Mouse (Mus musculus) forebrain, embryonic 12.5 days (tissue): Measurements from ENCODE around the gene Spred1. TPM values are rescaled to one million over a fixed set of nuclear protein-coding genes. Genes with fewer than 3 reads are reported as not detected.
A peak's percentile ranks its signal among the peaks of the same experiment; 100 is the strongest.

Experiments used
- ATAC-seq: fragments of 200-750 bp; cut with Nextera tagmentation; 2 replicates; pipeline ENCODE4 v1.8.0; 2017; ENCODE audit warnings: moderate TSS enrichment; ENCODE audit not compliant: low FRiP score
- H3K27ac ChIP-seq: fragments of 300-500 bp; sonication (generic); 2 replicates; pipeline ENCODE4 v1.5.1; 2016; ENCODE audit warnings: mild to moderate bottlenecking
- H3K27me3 ChIP-seq: fragments of 300-500 bp; sonication (generic); 2 replicates; pipeline ENCODE4 v1.6.1; 2016; ENCODE audit warnings: mild to moderate bottlenecking
- H3K36me3 ChIP-seq: fragments of 300-500 bp; sonication (generic); replicated peaks from 2 replicates; pipeline ENCODE4 v1.6.1; 2016; ENCODE audit warnings: mild to moderate bottlenecking
- H3K4me1 ChIP-seq: fragments of 300-500 bp; sonication (generic); 2 replicates; pipeline ENCODE4 v1.6.1; 2016
- H3K4me2 ChIP-seq: fragments of 300-500 bp; sonication (generic); 2 replicates; pipeline ENCODE4 v1.6.1; 2016; ENCODE audit warnings: mild to moderate bottlenecking, moderate library complexity
- H3K4me3 ChIP-seq: fragments of 300-500 bp; sonication (generic); replicated peaks from 2 replicates; pipeline ENCODE4 v1.5.1; 2016; ENCODE audit warnings: mild to moderate bottlenecking
- H3K9ac ChIP-seq: fragments of 300-500 bp; sonication (generic); 2 replicates; pipeline ENCODE4 v1.6.1; 2016; ENCODE audit warnings: mild to moderate bottlenecking
- H3K9me3 ChIP-seq: fragments of 300-500 bp; sonication (generic); 2 replicates; pipeline ENCODE4 v1.6.1; 2016
- WGBS: fragments of 180-500 bp; shearing (Covaris S2); methylation state at CpG from one replicate; pipeline ENCODE4 v1.1.7; 2016; 5-methylcytosine and 5-hydroxymethylcytosine counted together
- polyA plus RNA-seq: library from polyadenylated mRNA; unstranded; fragments of >200 nt; fragmentation: Nextera tagmentation; extraction: Ambion mirVana; gene quantifications from 2 replicates; pipeline ENCODE4 v1.2.1, GENCODE M21; 2016

Spred1 gene
- polyA plus RNA-seq, 1 experiment from 2014 or later = 19.5 TPM

- 49% methylated on average over 10 of the region's 10 CpGs for WGBS
- Histone ChIP-seq H3K9ac (no peak overlapping the region), H3K36me3 (no peaks in the 10 kb centered on the region), H3K4me1 (peaks cover 7% of the 10 kb centered on the region), H3K4me2 (no peak overlapping the region), H3K27ac (no peak overlapping the region), H3K27me3 (0 out of 2 replicates have a peak, but pooled peaks cover 3% of the 10 kb centered on the region), H3K9me3 (no peaks in the 10 kb centered on the region), H3K4me3 (no peak overlapping the region)
- ATAC-seq = no peak
These were observed 21.9 kb upstream of the Spred1 start for GRCm38 (mm10) chr2:117099316-117099715.

GRCm38 (mm10) chr2:117103461-117103860 is 17.7 kb upstream of the Spred1 start:
- Histone ChIP-seq H3K4me2 (no peak overlapping the region), H3K4me3 (no peak overlapping the region), H3K4me1 (peaks cover 7% of the 10 kb centered on the region), H3K9me3 (no peaks in the 10 kb centered on the region), H3K27ac (no peak overlapping the region), H3K36me3 (no peaks in the 10 kb centered on the region), H3K27me3 (no peaks in the 10 kb centered on the region), H3K9ac (no peak overlapping the region)
- 6% methylated on average over 4 of the region's 4 CpGs for WGBS
- ATAC-seq = no peak

- no peaks in the 10 kb centered on the region for H3K9me3 ChIP-seq
- no peak overlapping the region for H3K4me3 ChIP-seq
- 83% methylated on average over 7 of the region's 7 CpGs for WGBS
- no peak overlapping the region for H3K9ac ChIP-seq
- no peak for ATAC-seq
- no peak overlapping the region for H3K4me2 ChIP-seq
- peaks cover 7% of the 10 kb centered on the region for H3K4me1 ChIP-seq
- H3K36me3 ChIP-seq = no peaks in the 10 kb centered on the region
- H3K27me3 ChIP-seq = no peaks in the 10 kb centered on the region
- no peak overlapping the region for H3K27ac ChIP-seq
These were observed 15.8 kb upstream of the Spred1 start for GRCm38 (mm10) chr2:117105407-117105806.

- Histone ChIP-seq H3K4me3 (no peak overlapping the region), H3K4me2 (no peak overlapping the region), H3K27me3 (no peaks in the 10 kb centered on the region), H3K9ac (no peak overlapping the region), H3K36me3 (no peaks in the 10 kb centered on the region), H3K4me1 (peaks cover 6% of the 10 kb centered on the region), H3K9me3 (no peaks in the 10 kb centered on the region), H3K27ac (no peak overlapping the region)
- WGBS = 51% methylated on average over 4 of the region's 4 CpGs
- no peak for ATAC-seq
These were observed 13.1 kb upstream of the Spred1 start for GRCm38 (mm10) chr2:117108059-117108458.

- WGBS = 84% methylated on average over 2 of the region's 2 CpGs
- H3K27me3 ChIP-seq = no peaks in the 10 kb centered on the region
- H3K4me3 ChIP-seq = no peak overlapping the region
- no peaks in the 10 kb centered on the region for H3K36me3 ChIP-seq
- H3K9me3 ChIP-seq = no peaks in the 10 kb centered on the region
- H3K27ac ChIP-seq = no peak overlapping the region
- no peak overlapping the region for H3K4me2 ChIP-seq
- H3K4me1 ChIP-seq = no peaks in the 10 kb centered on the region
- H3K9ac ChIP-seq = no peak overlapping the region
- ATAC-seq = no peak
These were observed 11.9 kb upstream of the Spred1 start for GRCm38 (mm10) chr2:117109296-117109695.

- no peak for ATAC-seq
- H3K36me3 ChIP-seq = no peaks in the 10 kb centered on the region
- no peak overlapping the region for H3K4me3 ChIP-seq
- H3K27ac ChIP-seq = no peak overlapping the region
- WGBS = 70% methylated on average over 6 of the region's 6 CpGs
- no peaks in the 10 kb centered on the region for H3K9me3 ChIP-seq
- no peaks in the 10 kb centered on the region for H3K4me1 ChIP-seq
- H3K4me2 ChIP-seq = no peak overlapping the region
- no peak overlapping the region for H3K9ac ChIP-seq
- H3K27me3 ChIP-seq = no peaks in the 10 kb centered on the region
These were observed 10.8 kb upstream of the Spred1 start for GRCm38 (mm10) chr2:117110355-117110866.

GRCm38 (mm10) chr2:117113262-117113661 is 7.9 kb upstream of the Spred1 start:
- H3K4me3 ChIP-seq = no peak overlapping the region
- no peak overlapping the region for H3K9ac ChIP-seq
- no peaks in the 10 kb centered on the region for H3K4me1 ChIP-seq
- no peaks in the 10 kb centered on the region for H3K36me3 ChIP-seq
- ATAC-seq = no peak
- no peaks in the 10 kb centered on the region for H3K9me3 ChIP-seq
- WGBS = 88% methylated on average over 2 of the region's 2 CpGs
- H3K27me3 ChIP-seq = peaks cover 7% of the 10 kb centered on the region; the same call in 1 of the 2 replicates
- no peak overlapping the region for H3K27ac ChIP-seq
- H3K4me2 ChIP-seq = no peak overlapping the region

GRCm38 (mm10) chr2:117113762-117114161 is 7.4 kb upstream of the Spred1 start:
- Histone ChIP-seq H3K4me1 (no peaks in the 10 kb centered on the region), H3K9ac (no peak overlapping the region), H3K36me3 (no peaks in the 10 kb centered on the region), H3K4me3 (no peak overlapping the region), H3K4me2 (no peak overlapping the region), H3K27ac (no peak overlapping the region), H3K9me3 (no peaks in the 10 kb centered on the region), H3K27me3 (peaks cover 7% of the 10 kb centered on the region)
- WGBS = 80% methylated on average over 4 of the region's 4 CpGs
- ATAC-seq = no peak

- Histone ChIP-seq H3K9ac (no peak overlapping the region), H3K9me3 (no peaks in the 10 kb centered on the region), H3K36me3 (no peaks in the 10 kb centered on the region), H3K27me3 (peaks cover 7% of the 10 kb centered on the region), H3K27ac (no peak overlapping the region), H3K4me2 (no peak overlapping the region), H3K4me3 (no peak overlapping the region), H3K4me1 (peaks cover 10% of the 10 kb centered on the region)
- WGBS = 58% methylated on average over 2 of the region's 2 CpGs
- ATAC-seq = no peak
These were observed 2.7 kb upstream of the Spred1 start for GRCm38 (mm10) chr2:117118516-117118915.

GRCm38 (mm10) chr2:117119291-117120245 is 1.6 kb upstream of the Spred1 start:
- peak overlapping the region; percentile 99 for H3K9ac ChIP-seq
- ATAC-seq = peak; percentile 41

GRCm38 (mm10) chr2:117120246-117121211 is 645 bp upstream of the Spred1 start:
- no peaks in the 10 kb centered on the region for H3K9me3 ChIP-seq
- WGBS = under 1% methylated on average over 100 of the region's 101 CpGs

More at GRCm38 (mm10) chr2:117119291-117120245, 1.6 kb upstream of the Spred1 start:
- WGBS = 3% methylated on average over 30 of the region's 30 CpGs
- Histone ChIP-seq H3K9me3 (no peaks in the 10 kb centered on the region), H3K4me3 (peak overlapping the region; percentile 99), H3K4me2 (peak overlapping the region; percentile 70), H3K27me3 (peaks cover 7% of the 10 kb centered on the region), H3K4me1 (peaks cover 13% of the 10 kb centered on the region), H3K27ac (peak overlapping the region; percentile 100), H3K36me3 (no peaks in the 10 kb centered on the region)

More at GRCm38 (mm10) chr2:117120246-117121211, 645 bp upstream of the Spred1 start:
- peak overlapping the region; percentile 99 for H3K4me3 ChIP-seq
- H3K9ac ChIP-seq = peak overlapping the region; percentile 99
- ATAC-seq = peak; percentile 85
- H3K4me1 ChIP-seq = peaks cover 13% of the 10 kb centered on the region
- peaks cover 7% of the 10 kb centered on the region for H3K27me3 ChIP-seq
- H3K27ac ChIP-seq = peak overlapping the region; percentile 100
- peak overlapping the region; percentile 70 for H3K4me2 ChIP-seq
- no peaks in the 10 kb centered on the region for H3K36me3 ChIP-seq
